Mouse (Mus musculus) gastrocnemius, postnatal 10 days (tissue): ENCODE measurements around the gene Cpeb1. TPM values are rescaled to one million over a fixed set of nuclear protein-coding genes. Genes with fewer than 3 reads are reported as not detected.

Experiments
- DNase-seq: peaks from one replicate; pipeline ENCODE4 v3.0.0; 2021; ENCODE audit warnings: mixed read lengths
- total RNA-seq, 2 experiments: library from RNA; stranded (reverse); gene quantifications; 2 replicates each; pipeline ENCODE4 v1.2.3; 2021

Cpeb1 gene
- total RNA-seq, 2 experiments from 2014 or later: 10.5 to 17.4 TPM

GRCm38 (mm10) chr7:81326859-81327258 lies 128.4 kb downstream of the Cpeb1 start:
- DNase-seq: no peak

- DNase-seq: no peak
These were observed 129.2 kb downstream of the Cpeb1 start for GRCm38 (mm10) chr7:81326043-81326442.

- no peak for DNase-seq
These were observed 133.5 kb downstream of the Cpeb1 start for GRCm38 (mm10) chr7:81321776-81322175.

GRCm38 (mm10) chr7:81319749-81320148 lies 135.5 kb downstream of the Cpeb1 start:
- no peak for DNase-seq

- no peak for DNase-seq
These were observed 139.7 kb downstream of the Cpeb1 start for GRCm38 (mm10) chr7:81315583-81315982.

GRCm38 (mm10) chr7:81311581-81311980 lies 143.7 kb downstream of the Cpeb1 start:
- no peak for DNase-seq

- DNase-seq: no peak
These were observed 144.1 kb downstream of the Cpeb1 start for GRCm38 (mm10) chr7:81311130-81311529.

- no peak for DNase-seq
These were observed 146.0 kb downstream of the Cpeb1 start for GRCm38 (mm10) chr7:81309247-81309646.

GRCm38 (mm10) chr7:81307735-81308134 lies 147.5 kb downstream of the Cpeb1 start:
- DNase-seq: no peak

GRCm38 (mm10) chr7:81304675-81305074 lies 150.6 kb downstream of the Cpeb1 start:
- no peak for DNase-seq

- DNase-seq: no peak
These were observed 151.2 kb downstream of the Cpeb1 start for GRCm38 (mm10) chr7:81304100-81304499.

- DNase-seq: no peak
These were observed 151.6 kb downstream of the Cpeb1 start for GRCm38 (mm10) chr7:81303682-81304081.

GRCm38 (mm10) chr7:81301323-81301722 lies 153.9 kb downstream of the Cpeb1 start:
- no peak for DNase-seq

- no peak for DNase-seq
These were observed 157.1 kb downstream of the Cpeb1 start for GRCm38 (mm10) chr7:81298206-81298605.

Other genes starting within 250 kb of the Cpeb1 start
- 10 to 100 TPM in 1 of 2 experiments, 1 to 10 TPM in 1; 7.8 to 10.1 TPM for gene Pde8a, start 241.9 kb downstream of the Cpeb1 start, total RNA-seq
- 1,000 to 10,000 TPM; 1,068 to 1,095 TPM for gene Rps17, start 110.2 kb downstream of the Cpeb1 start, total RNA-seq
- gene Ap3b2, start 38.5 kb upstream of the Cpeb1 start, total RNA-seq: 1 to 10 TPM; 4.5 to 4.9 TPM
- gene BC048679, start 42.8 kb upstream of the Cpeb1 start, total RNA-seq: not detected
- 100 to 1,000 TPM; 195 to 220 TPM for gene Fsd2, start 111.5 kb upstream of the Cpeb1 start, total RNA-seq
- gene Whamm, start 115.8 kb upstream of the Cpeb1 start, total RNA-seq: 1 to 10 TPM; 5.9 to 6.5 TPM